Mouse (Mus musculus): ENCODE data around the gene Stard3nl. TPM values are rescaled to one million over a fixed set of nuclear protein-coding genes. Genes with fewer than 3 reads are reported as not detected.
"Not testable (repeated sequence)": the region's sequence is repeated elsewhere in the genome, so short reads cannot be mapped to it uniquely, and the experiment has no call there.

Gene Stard3nl
- polyA plus RNA-seq, 1 experiment from 2014 or later = 132 TPM

- H3K9ac ChIP-seq = no peak overlapping the region
- no peak overlapping the region for H3K4me3 ChIP-seq (replicated peaks)
- no peaks in the 10 kb centered on the region for H3K9me3 ChIP-seq
- H3K4me1 ChIP-seq = no peaks in the 10 kb centered on the region
- H3K27me3 ChIP-seq = no peaks in the 10 kb centered on the region
- no peak overlapping the region for H3K4me2 ChIP-seq
- H3K27ac ChIP-seq = no peak overlapping the region
- ATAC-seq (ENCODE audit: low FRiP score) = peak; percentile 57; the same call in 1 of the 2 replicates
- 6% methylated on average over 8 of the region's 8 CpGs for WGBS
- H3K36me3 ChIP-seq (replicated peaks) = peaks cover 43% of the 10 kb centered on the region
Measured at GRCm38 (mm10) chr13:19372133-19372729, 23.4 kb downstream of the Stard3nl start.

- no peak overlapping the region for H3K27ac ChIP-seq
- H3K9ac ChIP-seq = no peak overlapping the region
- no peak for ATAC-seq (ENCODE audit: low FRiP score)
- H3K4me2 ChIP-seq = no peak overlapping the region
- H3K36me3 ChIP-seq (replicated peaks) = peaks cover 54% of the 10 kb centered on the region
- no peak overlapping the region for H3K4me3 ChIP-seq (replicated peaks)
- H3K27me3 ChIP-seq = no peaks in the 10 kb centered on the region
- H3K9me3 ChIP-seq = no peaks in the 10 kb centered on the region
- H3K4me1 ChIP-seq = no peaks in the 10 kb centered on the region
- 92% methylated on average over 6 of the region's 6 CpGs for WGBS
Measured at GRCm38 (mm10) chr13:19368817-19369216, 26.8 kb downstream of the Stard3nl start.

DNA sequence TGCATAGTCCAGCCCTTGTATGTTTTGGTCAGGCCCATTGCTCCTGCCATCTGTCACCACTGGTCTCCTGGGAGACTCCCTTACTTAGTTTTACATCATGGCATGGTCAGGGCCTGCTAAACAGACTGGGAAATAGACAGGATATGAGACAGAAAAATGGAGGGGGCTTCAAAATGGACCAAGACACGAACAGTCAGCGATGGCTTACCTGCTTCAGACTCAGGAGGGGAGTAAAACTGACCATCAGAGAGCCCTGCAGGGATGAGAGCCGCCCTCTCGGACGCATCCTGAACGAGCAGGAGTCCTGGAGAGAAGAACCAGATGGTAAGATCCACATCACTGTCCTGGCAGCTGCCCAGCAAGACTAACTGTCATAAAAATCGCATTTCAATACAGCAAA is 28.1 kb downstream of the Stard3nl start:
- H3K36me3 ChIP-seq (replicated peaks) = peaks cover 55% of the 10 kb centered on the region
- H3K4me1 ChIP-seq = no peaks in the 10 kb centered on the region
- H3K9me3 ChIP-seq = no peaks in the 10 kb centered on the region
- no peak overlapping the region for H3K9ac ChIP-seq
- H3K4me2 ChIP-seq = no peak overlapping the region
- 91% methylated on average over 7 of the region's 7 CpGs for WGBS
- ATAC-seq (ENCODE audit: low FRiP score) = no peak
- no peaks in the 10 kb centered on the region for H3K27me3 ChIP-seq
- no peak overlapping the region for H3K27ac ChIP-seq
- no peak overlapping the region for H3K4me3 ChIP-seq (replicated peaks)

DNA sequence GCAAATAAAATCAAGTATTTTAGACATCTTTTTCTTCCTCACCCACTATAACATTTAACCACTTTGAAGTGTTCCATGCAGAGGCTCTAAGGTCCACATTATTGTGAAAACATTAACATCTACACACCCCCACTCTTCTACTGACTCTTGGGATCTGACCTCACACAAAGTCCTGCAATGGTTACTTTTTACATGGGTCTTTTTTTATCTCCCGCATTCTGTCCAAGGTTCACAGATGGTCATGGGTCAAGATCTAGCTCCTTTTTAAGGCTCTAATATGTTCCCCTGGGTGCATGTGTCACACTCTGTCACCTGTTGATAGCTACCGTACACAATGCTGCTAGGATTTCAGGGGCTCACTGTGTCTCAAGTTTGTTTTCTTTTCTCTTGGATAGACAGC is 28.7 kb downstream of the Stard3nl start:
- Histone ChIP-seq H3K9ac (no peak overlapping the region), H3K4me2 (no peak overlapping the region), H3K4me3 (replicated peaks) (no peak overlapping the region), H3K27me3 (no peaks in the 10 kb centered on the region), H3K36me3 (replicated peaks) (peaks cover 49% of the 10 kb centered on the region), H3K27ac (no peak overlapping the region), H3K4me1 (no peaks in the 10 kb centered on the region), H3K9me3 (no peaks in the 10 kb centered on the region)
- ATAC-seq (ENCODE audit: low FRiP score) = no peak
- 92% methylated on average over 2 of the region's 2 CpGs for WGBS

DNA sequence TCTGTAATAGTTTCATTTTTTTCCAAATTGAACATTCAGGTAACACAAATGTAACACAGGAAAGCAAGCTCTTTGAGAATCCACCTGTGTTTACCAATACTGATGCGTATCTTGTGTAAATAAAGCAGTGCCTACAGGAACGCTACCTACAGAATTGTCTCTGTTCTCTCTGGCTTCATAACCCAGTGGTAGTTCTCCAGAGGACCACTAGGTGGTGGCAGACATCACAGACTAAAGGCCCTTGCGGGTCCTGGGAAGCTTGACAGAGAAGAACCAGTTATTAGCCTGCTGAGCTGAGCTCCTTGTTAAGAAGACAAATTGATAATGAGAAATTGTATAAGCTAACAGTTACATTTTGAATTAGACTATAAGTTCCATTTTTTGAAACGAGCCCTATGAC is 30.0 kb downstream of the Stard3nl start:
- H3K36me3 ChIP-seq (replicated peaks) = peaks cover 40% of the 10 kb centered on the region
- no peak overlapping the region for H3K27ac ChIP-seq
- WGBS = 47% methylated on average over 4 of the region's 4 CpGs
- ATAC-seq (ENCODE audit: low FRiP score) = peak; percentile 73; the same call in 1 of the 2 replicates
- no peak overlapping the region for H3K9ac ChIP-seq
- H3K27me3 ChIP-seq = no peaks in the 10 kb centered on the region
- no peaks in the 10 kb centered on the region for H3K9me3 ChIP-seq
- H3K4me2 ChIP-seq = no peak overlapping the region
- H3K4me3 ChIP-seq (replicated peaks) = no peak overlapping the region
- H3K4me1 ChIP-seq = no peaks in the 10 kb centered on the region

- ATAC-seq (ENCODE audit: low FRiP score) = peak; percentile 31; the same call in 1 of the 2 replicates
- H3K36me3 ChIP-seq (replicated peaks) = peaks cover 31% of the 10 kb centered on the region
- no peak overlapping the region for H3K27ac ChIP-seq
- H3K9me3 ChIP-seq = no peaks in the 10 kb centered on the region
- 89% methylated on average over 11 of the region's 11 CpGs for WGBS
- H3K4me3 ChIP-seq (replicated peaks) = no peak overlapping the region
- H3K9ac ChIP-seq = no peak overlapping the region
- no peaks in the 10 kb centered on the region for H3K4me1 ChIP-seq
- H3K27me3 ChIP-seq = no peaks in the 10 kb centered on the region
- no peak overlapping the region for H3K4me2 ChIP-seq
Measured at GRCm38 (mm10) chr13:19364245-19364772, 31.3 kb downstream of the Stard3nl start.

DNA sequence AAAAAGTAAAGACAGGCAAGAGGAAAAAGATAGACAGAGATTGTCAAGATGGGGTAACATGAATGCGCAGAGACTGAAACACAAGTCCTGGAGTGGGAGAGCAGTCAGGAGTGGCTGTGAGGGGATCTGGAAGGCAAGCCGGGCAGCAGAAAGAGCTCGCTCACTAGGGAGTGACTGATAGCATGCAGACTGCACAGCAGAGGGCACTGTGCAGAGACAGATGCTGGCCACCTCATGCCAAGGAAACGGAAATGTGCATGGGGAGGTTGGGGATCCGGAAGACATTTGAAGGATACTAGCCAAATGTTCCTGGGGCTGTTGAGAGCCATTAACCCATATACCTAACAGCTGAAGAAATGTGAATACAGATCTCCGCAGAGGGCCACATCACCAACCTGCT is 33.2 kb downstream of the Stard3nl start:
- no peaks in the 10 kb centered on the region for H3K9me3 ChIP-seq
- H3K4me1 ChIP-seq = no peaks in the 10 kb centered on the region
- ATAC-seq (ENCODE audit: low FRiP score) = no peak
- no peak overlapping the region for H3K4me2 ChIP-seq
- H3K27ac ChIP-seq = no peak overlapping the region
- no peaks in the 10 kb centered on the region for H3K27me3 ChIP-seq
- H3K4me3 ChIP-seq (replicated peaks) = no peak overlapping the region
- 66% methylated on average over 6 of the region's 6 CpGs for WGBS
- no peak overlapping the region for H3K9ac ChIP-seq
- peaks cover 34% of the 10 kb centered on the region for H3K36me3 ChIP-seq (replicated peaks)

GRCm38 (mm10) chr13:19358027-19358426 is 37.6 kb downstream of the Stard3nl start:
- H3K4me1 ChIP-seq = 0 out of 2 replicates have a peak, but pooled peaks cover 2% of the 10 kb centered on the region
- no peak overlapping the region for H3K4me3 ChIP-seq (replicated peaks)
- no peak overlapping the region for H3K4me2 ChIP-seq
- H3K9me3 ChIP-seq = no peaks in the 10 kb centered on the region
- H3K27me3 ChIP-seq = no peaks in the 10 kb centered on the region
- no peak for ATAC-seq (ENCODE audit: low FRiP score)
- H3K9ac ChIP-seq = no peak overlapping the region
- no peak overlapping the region for H3K27ac ChIP-seq
- WGBS = 87% methylated on average over 5 of the region's 5 CpGs
- peaks cover 22% of the 10 kb centered on the region for H3K36me3 ChIP-seq (replicated peaks)

DNA sequence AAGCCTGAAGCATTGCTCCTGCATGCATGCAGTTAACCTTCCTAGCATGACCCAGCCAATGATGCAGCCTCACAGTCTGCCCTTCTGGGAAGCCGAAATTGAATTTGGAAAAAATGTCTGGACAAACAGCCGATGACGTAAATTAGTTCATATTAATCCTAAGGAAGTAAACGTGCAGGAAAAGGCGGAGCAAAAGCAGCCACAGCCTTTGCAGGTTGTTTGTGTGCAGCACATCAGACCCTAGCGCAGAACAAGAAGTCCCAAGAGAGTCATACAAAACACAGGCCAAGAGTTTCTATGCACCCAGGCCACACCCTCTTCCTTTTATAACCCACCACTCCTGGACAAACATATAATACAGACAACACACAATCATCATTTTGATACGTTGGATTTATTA is 38.3 kb downstream of the Stard3nl start:
- Histone ChIP-seq H3K4me3 (replicated peaks) (no peak overlapping the region), H3K4me1 (0 out of 2 replicates have a peak, but pooled peaks cover 5% of the 10 kb centered on the region), H3K36me3 (replicated peaks) (peaks cover 22% of the 10 kb centered on the region), H3K9ac (no peak overlapping the region), H3K27ac (no peak overlapping the region), H3K4me2 (no peak overlapping the region), H3K9me3 (no peaks in the 10 kb centered on the region), H3K27me3 (no peaks in the 10 kb centered on the region)
- WGBS = 94% methylated on average over 7 of the region's 7 CpGs
- ATAC-seq (ENCODE audit: low FRiP score) = no peak

- H3K9ac ChIP-seq = no peak overlapping the region
- peak; percentile 18; the same call in 1 of the 2 replicates for ATAC-seq (ENCODE audit: low FRiP score)
- H3K27ac ChIP-seq = no peak overlapping the region
- H3K36me3 ChIP-seq (replicated peaks) = peaks cover 22% of the 10 kb centered on the region
- no peak overlapping the region for H3K4me3 ChIP-seq (replicated peaks)
- WGBS = 76% methylated on average over 5 of the region's 5 CpGs
- H3K4me2 ChIP-seq = no peak overlapping the region
- H3K27me3 ChIP-seq = no peaks in the 10 kb centered on the region
- 0 out of 2 replicates have a peak, but pooled peaks cover 5% of the 10 kb centered on the region for H3K4me1 ChIP-seq
- H3K9me3 ChIP-seq = no peaks in the 10 kb centered on the region
Measured at GRCm38 (mm10) chr13:19356720-19357119, 38.9 kb downstream of the Stard3nl start.

DNA sequence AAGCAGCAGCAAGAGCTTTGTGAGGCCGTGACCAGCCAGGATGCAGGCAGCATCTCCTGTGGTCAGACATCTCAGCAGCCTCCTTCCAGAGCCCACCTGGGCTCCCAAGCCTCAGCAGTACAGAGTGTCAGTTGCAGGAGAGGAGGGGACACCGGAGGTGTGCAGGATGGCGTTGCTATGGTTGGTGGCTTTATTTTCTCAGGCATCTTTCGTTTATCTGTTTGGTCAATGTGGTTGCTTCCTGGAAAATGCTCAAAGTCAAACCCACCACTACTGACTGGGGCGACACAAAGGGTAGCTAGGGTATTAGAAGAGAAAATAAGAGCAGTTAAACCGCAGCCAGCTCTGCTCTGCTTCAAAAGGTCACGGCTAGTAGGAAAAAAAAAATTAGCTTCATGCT is 39.5 kb downstream of the Stard3nl start:
- no peaks in the 10 kb centered on the region for H3K27me3 ChIP-seq
- H3K4me3 ChIP-seq (replicated peaks) = no peak overlapping the region
- H3K9me3 ChIP-seq = no peaks in the 10 kb centered on the region
- H3K4me1 ChIP-seq = 0 out of 2 replicates have a peak, but pooled peaks cover 5% of the 10 kb centered on the region
- WGBS = 73% methylated on average over 7 of the region's 7 CpGs
- no peak for ATAC-seq (ENCODE audit: low FRiP score)
- peaks cover 22% of the 10 kb centered on the region for H3K36me3 ChIP-seq (replicated peaks)
- no peak overlapping the region for H3K9ac ChIP-seq
- no peak overlapping the region for H3K4me2 ChIP-seq
- no peak overlapping the region for H3K27ac ChIP-seq

DNA sequence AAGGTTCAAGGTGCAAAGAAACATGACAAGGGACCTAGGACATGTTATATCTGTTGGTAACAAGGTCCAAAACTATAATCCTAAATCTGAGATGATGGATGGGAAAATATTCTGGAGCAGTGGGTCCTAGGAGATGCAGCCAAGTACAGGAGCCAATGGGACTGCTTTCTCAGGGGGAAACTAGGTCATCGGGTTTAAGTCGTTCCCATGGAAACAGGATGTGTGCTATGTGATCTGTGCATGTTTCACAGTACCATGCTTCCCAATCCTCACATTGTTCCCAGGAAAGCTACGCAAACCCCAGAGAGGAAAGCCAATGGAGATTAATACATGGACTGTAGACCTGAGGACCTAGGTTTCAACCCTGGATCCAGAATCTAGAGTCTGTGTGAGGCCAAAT is 42.8 kb downstream of the Stard3nl start:
- Histone ChIP-seq H3K27me3 (no peaks in the 10 kb centered on the region), H3K4me2 (no peak overlapping the region)

DNA sequence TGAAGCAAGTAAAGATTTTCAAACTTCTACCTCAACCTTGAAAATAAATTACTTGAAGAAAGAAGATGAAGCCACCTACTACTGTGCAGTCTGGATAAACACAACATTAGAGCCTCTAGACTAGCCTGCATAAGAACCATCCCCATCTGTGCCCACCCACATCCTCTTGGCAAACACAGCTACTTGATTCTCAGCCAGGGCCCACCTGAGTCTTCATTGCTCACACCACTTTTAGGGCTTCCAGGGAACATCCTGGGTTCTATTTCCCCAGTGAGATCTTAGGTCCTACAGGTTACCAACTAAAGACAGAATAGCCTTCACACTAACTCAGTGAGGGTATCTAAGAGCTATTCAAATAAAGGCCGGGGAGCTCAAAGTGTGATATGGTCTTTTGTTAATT is 55.2 kb downstream of the Stard3nl start:
- H3K9ac ChIP-seq; H3K27me3 ChIP-seq; H3K4me2 ChIP-seq; H3K4me3 ChIP-seq (replicated peaks); ATAC-seq (ENCODE audit: low FRiP score); H3K36me3 ChIP-seq (replicated peaks); H3K9me3 ChIP-seq; H3K27ac ChIP-seq; H3K4me1 ChIP-seq: not testable (repeated sequence)
- WGBS = 46% methylated on average over 1 of the region's 1 CpGs

More for the DNA sequence above, 42.8 kb downstream of the Stard3nl start:
- ATAC-seq (ENCODE audit: low FRiP score) = no peak
- Histone ChIP-seq H3K9ac (no peak overlapping the region), H3K4me1 (0 out of 2 replicates have a peak, but pooled peaks cover 5% of the 10 kb centered on the region), H3K9me3 (no peaks in the 10 kb centered on the region), H3K4me3 (replicated peaks) (no peak overlapping the region), H3K36me3 (replicated peaks) (peaks cover 6% of the 10 kb centered on the region; the same call in 1 of the 2 replicates), H3K27ac (no peak overlapping the region)
- WGBS = 81% methylated on average over 3 of the region's 3 CpGs

All from forebrain, embryonic 12.5 days (tissue).